Mouse (Mus musculus) CH12.LX (cell line): ENCODE results near the gene Evx2.

Experiments
- CTCF ChIP-seq, 2 experiments: IDR thresholded peaks in 1 of 2; conservative IDR thresholded peaks in 1 of 2; 2 replicates each; pipeline ENCODE4 v1.5.1; 2011 to 2012; ENCODE audit warnings: low read depth in 2 of 2, low read length in 2 of 2, improper control_type of control experiment in 1 of 2, inconsistent platforms in 1 of 2, mild to moderate bottlenecking in 1 of 2, moderate library complexity in 1 of 2
- HCFC1 ChIP-seq: IDR thresholded peaks from 2 replicates; pipeline ENCODE4 v1.6.1; 2012; ENCODE audit warnings: low read depth, mild to moderate bottlenecking, inconsistent platforms, low read length, improper control_type of control experiment
- JUND ChIP-seq: conservative IDR thresholded peaks from 2 replicates; pipeline ENCODE4 v1.6.1; 2011; ENCODE audit warnings: low read depth, low read length, improper control_type of control experiment
- RAD21 ChIP-seq: IDR thresholded peaks from 2 replicates; pipeline ENCODE4 v1.6.1; 2011; ENCODE audit warnings: low read depth, mild to moderate bottlenecking, low read length, improper control_type of control experiment, moderate library complexity

DNA sequence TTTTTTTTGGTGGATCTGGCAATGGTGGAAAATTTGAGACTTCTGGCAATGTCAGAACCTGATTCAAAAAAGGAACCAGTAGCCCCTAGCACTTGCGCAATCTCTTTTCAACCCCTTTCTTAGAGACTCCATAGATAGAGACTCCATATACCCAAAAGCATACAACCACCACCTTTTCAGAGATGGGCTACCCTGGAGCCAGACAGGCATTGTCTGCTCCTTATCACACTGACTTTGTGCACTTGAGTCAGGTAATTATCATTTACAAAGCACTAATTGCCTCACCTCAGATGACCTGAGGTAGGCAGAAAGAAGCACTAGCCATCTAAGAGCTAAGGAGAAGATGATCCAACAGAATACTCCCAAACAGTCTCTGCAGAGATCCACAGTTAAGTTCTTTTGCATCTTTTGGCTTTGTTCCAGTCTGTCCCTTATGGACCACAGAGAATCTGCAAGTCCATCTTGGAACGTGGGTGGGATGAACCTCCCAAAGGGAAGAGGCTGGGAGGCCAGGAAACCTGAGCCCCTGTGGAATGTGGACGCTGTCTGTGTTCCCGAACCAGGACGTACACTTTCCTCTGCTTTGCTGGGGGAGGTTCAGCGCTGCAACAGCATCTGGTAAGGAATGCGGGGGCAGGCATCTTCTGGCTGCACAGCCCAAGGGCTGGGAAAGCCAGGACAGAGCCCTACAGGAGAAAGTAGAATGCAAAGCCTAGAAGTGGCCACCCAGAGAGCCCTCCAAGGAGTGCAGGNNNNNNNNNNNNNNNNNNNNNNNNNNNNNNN is 12.1 kb downstream of the Evx2 start:
- TF ChIP-seq RAD21 = no peak
- TF ChIP-seq CTCF (conservative IDR thresholded peaks at IDR 0.05 in 1 of 2, IDR thresholded peaks at IDR 0.05 in 1 of 2; ENCODE audit: low read depth in 2 of 2, low read length in 2 of 2) = no peak
- no peak for TF ChIP-seq HCFC1
- no peak for TF ChIP-seq JUND
